Mouse (Mus musculus) adrenal gland, postnatal 14 days (tissue): ENCODE measurements around the gene Cadm2. TPM values are rescaled to one million over a fixed set of nuclear protein-coding genes. Genes with fewer than 3 reads are reported as not detected.

Experiments used
- DNase-seq: peaks from one replicate; pipeline ENCODE4 v3.0.0; 2021; ENCODE audit warnings: mixed read lengths
- total RNA-seq: library from RNA; stranded (reverse); gene quantifications from 2 replicates; pipeline ENCODE4 v1.2.3, GENCODE M21; 2021

The Cadm2 gene
- total RNA-seq, 1 experiment from 2014 or later = 0.56 TPM

DNA sequence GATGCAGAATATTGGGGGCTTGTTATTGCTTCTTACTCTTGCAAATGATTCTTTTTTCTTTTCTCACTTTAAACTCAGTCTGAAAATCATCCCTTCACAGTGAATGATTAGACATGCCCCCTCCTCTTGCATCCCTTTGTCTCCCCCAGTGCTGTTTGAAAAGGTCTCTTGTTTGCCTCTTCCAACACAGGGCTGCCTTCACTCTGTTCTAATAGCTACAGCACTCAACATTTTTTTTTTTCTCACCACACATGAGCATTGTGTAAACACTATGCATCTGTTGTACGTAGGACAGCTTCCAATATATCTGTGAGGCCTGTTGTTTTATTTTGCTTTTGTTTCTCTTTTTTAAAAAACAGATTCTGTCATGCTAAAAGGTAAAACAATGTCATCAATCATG, 695.2 kb downstream of the Cadm2 start:
- no peak for DNase-seq

DNA sequence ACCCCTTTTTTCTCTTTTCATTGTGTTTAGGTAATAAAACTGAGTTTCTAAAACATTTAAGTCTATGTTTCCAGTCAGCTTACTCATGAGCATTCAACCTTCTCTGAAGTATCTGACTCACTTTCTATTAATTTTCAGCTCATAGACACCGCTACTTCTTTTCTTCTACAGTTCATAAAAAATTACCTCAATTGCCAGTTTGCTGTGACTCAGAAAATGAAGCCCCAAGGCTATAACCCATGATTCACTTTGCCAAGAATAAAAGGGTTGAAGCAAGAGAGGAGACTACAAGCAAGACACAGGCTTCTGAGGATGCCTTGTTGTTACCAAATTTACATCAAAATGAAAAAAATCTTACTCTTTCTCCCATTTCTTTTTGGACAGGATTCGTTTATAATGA, 698.0 kb downstream of the Cadm2 start:
- DNase-seq = no peak

- DNase-seq = no peak
Measured at GRCm38 (mm10) chr16:66921414-66921915, 699.2 kb downstream of the Cadm2 start.

- no peak for DNase-seq
Measured at GRCm38 (mm10) chr16:66919889-66920402, 700.8 kb downstream of the Cadm2 start.

DNA sequence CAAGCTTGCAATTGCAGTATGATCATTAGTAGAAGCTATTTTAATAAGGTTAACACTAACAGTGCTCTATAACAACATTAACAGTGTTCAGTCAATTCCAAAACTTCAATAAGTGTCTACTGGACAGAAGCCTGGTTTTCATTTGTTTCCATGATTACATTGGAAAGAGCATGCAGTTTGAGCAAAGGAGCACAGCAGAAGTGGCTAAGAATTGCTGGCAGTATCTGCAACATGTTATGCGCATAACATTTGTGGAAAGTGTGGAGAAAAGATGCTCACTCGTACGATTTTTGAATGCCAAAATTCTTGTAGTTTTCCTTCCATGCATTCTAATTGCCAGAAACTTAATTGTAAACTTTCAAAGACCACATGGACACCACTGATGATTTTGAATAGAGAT, 718.9 kb downstream of the Cadm2 start:
- DNase-seq = no peak

GRCm38 (mm10) chr16:66900664-66901063, 720.0 kb downstream of the Cadm2 start:
- no peak for DNase-seq

- no peak for DNase-seq
Measured at GRCm38 (mm10) chr16:66892359-66892758, 728.3 kb downstream of the Cadm2 start.

DNA sequence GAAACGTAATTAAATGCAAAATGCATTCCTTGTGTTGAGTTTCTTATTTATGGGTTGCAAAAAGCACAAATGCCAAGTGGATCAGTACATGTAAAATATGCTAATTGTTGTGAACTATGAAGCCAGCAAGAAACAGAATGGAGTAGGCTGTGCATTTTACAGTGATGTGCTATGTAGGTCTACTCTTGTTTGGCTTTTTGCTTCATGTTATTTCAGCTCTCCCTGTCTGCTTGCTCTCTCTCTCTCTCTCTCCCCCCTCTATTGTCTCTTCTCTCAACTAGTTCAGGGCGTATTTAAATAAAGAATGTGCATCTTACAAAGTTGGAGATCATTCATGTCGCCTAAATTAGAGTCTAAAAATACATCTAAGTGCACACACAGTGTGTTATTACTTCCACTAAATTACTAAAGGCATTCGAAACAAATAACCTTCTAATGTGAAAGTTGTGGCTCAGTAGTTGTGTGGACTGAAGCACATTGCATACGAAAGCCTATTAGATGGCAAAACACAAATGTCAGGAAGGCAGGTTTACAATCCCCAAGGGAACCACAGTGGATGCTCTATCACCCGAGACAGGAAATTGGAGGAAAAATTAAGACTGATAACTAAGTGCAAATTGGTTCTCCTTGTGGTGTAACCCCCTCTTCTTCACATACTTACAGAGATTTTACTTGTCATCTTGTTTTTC, 729.0 kb downstream of the Cadm2 start:
- DNase-seq = no peak

DNA sequence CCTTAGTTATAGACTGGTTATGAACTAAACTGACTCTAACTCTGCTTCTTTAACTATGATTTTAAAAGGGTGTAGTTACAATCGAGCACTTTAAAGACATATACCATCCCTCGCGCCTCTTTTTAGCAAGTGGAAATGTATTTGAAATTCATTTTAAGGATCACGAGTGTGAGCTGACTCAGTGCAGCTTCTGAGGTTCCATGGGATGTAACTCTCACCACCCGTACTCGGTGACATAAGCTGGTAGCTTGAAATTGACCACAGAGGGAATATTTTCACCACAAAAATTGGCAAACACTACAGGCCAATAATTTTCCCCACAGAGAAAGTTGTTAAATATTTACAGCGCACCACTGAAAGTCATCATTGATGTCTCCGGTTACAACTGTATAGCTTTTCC, 730.8 kb downstream of the Cadm2 start:
- no peak for DNase-seq

DNA sequence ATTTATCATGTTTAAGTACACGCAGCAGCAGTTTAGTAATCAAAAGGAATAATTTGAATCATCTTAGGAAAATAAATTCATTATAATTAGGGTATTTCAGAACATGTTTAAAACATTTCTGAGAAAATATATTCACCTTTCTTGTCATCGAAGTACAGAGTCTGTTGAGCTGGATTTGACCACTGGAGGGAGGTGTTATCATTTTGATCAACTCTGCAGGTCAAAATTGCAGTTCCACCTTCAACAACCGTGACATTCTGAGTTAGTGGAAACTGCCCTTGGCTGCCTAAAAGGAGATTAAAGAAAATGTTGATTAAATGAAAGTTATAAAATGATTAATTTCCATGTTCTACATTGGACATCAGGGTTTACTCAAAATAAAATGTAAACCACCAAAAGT, 738.1 kb downstream of the Cadm2 start:
- no peak for DNase-seq

DNA sequence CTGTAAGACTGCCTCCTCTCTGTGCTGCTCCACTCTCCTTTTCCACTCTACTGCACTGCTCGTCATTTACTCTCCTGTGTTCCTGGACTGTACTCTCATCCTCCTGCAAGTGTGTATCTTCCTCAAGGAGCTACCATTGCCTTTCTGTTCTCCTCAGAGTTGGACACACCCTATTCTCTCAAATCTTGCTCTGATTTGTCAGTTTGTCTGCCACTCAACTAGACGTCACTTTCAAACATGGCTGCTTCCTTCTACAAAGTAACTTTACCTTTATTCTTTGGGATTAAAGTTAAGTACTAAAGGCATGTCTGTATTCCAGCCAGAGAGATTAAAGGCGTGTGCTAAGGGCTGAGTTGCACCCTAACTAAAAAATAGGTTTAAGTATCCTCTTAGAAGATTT, 749.5 kb downstream of the Cadm2 start:
- no peak for DNase-seq

- DNase-seq = no peak
Measured at GRCm38 (mm10) chr16:66851047-66851446, 769.7 kb downstream of the Cadm2 start.

GRCm38 (mm10) chr16:66824866-66825265, 795.8 kb downstream of the Cadm2 start:
- no peak for DNase-seq

- DNase-seq = no peak
Measured at GRCm38 (mm10) chr16:66811495-66811894, 809.2 kb downstream of the Cadm2 start.

DNA sequence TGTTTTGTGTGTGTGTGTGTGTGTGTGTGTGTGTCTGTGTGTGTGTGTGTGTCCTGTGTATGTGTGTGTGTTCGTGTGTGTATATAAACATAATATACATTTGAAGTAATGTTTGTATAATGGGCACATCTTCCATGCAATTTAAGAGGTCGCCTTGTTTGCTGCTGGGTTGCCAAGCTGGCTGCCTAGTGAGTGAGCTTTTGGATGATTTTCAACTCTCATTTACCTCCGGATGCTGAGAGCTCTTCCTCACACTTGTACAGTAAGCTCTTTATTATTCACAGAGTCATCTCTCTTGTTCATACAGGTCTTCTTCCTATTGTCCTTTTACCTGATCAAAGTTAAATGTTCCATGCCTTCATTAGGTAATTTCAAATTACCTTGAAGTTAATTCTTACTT, 822.5 kb downstream of the Cadm2 start:
- DNase-seq = no peak

DNA sequence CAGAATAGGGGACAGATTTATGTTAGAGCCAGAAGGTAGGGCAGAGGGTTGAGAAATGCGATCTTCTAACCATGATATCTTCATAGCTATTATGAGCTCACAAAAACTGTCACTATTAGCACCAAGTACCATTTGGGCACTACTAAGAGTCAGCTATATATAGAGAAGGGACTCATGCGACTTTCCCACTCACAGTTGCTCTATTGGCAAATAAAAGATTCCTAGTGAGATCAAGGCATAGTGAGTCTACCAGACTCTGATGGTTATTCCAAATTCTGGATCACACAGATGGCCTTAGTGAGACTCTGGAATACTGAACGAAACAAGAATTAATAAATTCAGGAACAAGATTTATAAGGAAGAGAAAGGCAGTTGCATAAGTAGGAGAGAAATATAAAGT, 827.6 kb downstream of the Cadm2 start:
- DNase-seq = no peak

GRCm38 (mm10) chr16:66771883-66772282, 848.8 kb downstream of the Cadm2 start:
- no peak for DNase-seq

DNA sequence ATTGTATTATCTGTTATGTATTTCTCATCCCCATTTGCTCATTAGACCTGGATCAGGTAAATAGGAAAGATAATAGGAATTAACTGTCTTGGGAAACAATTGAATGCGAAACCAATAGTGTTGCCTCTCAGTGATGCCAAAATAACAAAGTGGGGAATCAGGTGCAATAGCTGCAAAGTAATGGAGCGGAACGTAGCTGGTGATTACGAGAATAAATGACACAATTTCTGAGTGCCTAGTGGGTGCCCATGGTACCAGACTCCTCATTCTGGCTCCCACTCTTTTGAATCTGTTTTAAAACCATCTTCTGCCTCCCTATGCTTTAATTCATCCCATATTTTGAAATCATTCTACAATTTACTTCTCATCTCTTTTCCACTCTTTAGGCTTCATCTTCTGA, 851.2 kb downstream of the Cadm2 start:
- DNase-seq = no peak

DNA sequence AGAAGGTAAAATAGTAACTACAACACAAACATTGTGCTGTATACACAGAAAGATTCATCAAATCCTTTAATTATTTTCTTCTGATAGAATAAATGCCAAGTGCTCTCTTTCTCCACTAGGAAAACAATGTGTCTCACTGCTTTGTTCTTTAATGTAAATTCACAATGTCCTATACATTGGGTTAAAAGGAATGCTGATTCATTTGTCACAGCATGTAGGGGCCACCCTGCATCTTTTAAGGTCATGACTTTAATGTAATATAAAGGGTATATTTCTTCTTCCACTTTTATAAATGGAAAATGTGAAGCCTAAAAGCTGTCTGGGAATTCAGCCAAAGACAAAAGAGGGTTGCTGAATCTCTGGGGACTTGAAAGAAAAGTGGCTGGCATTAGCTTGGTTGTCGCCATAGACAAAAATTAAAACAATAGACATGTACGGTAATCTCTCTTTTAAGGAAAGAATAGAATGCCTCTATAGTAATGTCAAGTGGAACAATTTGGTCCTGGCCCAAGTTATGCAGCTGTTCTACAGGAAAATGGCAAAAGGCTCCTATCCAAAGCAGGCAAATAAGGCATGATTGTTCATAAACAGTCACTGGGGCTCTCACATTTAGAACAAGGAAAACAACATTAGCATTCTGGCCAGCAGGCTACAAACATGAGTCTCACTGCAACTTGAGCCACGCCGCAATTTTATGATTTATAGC, 851.9 kb downstream of the Cadm2 start:
- no peak for DNase-seq

DNA sequence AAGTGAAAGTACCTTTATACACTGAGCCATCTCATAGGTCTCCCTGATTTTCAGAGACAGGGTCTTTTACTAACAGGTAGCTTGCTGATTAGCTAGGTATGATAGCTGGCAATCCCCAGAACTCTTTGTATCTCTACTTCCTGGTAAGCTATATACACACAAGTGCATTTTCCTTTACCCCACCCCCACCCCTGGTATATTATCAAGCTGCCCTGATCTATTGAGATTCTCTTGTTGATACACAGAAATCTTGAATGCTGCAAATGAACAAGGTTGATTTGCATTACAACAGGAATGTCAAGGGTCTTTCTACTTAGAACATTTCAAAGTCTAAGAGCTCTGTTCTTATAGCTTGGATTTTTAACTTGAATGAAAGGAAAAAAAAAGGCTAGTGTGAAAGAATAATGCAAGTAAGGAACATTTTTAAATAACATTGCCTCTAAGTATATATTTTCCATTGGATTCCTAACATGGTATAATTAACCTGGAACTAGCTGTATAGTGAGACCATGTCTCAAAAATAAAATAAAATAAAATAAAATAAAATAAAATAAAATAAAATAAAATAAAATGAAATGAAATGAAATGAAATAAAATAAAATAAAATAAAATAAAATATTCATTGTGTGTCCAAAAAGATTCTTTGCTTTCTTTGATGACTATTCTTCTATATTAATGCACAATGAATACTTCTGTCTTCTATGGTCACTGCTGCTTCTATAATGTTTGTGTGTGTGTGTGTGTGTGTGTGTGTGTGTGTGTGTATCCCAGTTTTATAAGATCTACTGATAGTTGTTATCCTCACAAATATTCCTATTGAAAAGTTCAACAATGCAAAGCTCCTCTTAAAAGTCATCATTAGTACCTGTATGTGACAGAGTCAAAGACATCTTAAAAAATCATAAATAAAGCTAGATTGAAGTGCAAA, 858.9 kb downstream of the Cadm2 start:
- no peak for DNase-seq

- no peak for DNase-seq
Measured at GRCm38 (mm10) chr16:66748533-66748932, 872.2 kb downstream of the Cadm2 start.

DNA sequence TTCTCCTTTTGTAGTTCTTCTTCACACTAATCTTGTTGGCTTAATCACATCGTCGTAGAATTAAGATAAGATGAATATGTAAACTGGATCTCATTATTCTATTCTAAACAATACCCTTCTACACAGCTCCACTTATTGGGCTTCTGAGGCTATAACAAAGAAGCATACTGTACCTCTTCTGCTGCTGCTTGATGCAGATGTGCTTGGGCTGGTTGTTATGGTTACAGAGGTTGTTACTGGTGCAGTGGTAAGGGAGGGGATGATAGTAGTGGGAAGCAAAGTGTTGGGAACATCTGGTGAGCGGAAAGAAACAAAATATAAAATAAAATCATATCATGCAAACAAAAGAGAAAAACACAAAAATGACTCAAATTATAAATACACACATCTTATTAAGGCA, 889.5 kb downstream of the Cadm2 start:
- DNase-seq = no peak

DNA sequence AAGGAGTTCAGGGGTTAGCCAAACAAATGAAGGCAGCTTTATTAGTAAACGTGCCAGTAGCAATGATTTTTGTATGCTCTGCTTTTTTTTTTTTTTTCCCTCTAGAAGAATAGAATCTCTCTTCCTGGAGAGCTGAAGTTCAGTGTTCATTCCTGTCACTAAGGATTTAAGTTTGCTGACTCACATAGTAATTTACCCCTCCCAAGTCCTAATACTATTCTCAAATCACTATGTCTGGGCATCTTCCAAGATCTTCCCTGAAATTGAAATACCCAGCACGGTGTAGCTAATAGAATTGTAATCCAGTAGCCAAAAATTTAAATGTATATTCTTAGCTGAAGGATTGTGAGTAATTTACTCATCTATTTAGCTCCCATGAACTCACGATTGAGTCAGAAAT, 914.2 kb downstream of the Cadm2 start:
- no peak for DNase-seq
